Mouse (Mus musculus): Measurements from ENCODE around the gene Alg12. TPM values are rescaled to one million over a fixed set of nuclear protein-coding genes. Genes with fewer than 3 reads are reported as not detected.

Alg12 gene
- polyA plus RNA-seq, 1 experiment, result 17.5 TPM

DNA sequence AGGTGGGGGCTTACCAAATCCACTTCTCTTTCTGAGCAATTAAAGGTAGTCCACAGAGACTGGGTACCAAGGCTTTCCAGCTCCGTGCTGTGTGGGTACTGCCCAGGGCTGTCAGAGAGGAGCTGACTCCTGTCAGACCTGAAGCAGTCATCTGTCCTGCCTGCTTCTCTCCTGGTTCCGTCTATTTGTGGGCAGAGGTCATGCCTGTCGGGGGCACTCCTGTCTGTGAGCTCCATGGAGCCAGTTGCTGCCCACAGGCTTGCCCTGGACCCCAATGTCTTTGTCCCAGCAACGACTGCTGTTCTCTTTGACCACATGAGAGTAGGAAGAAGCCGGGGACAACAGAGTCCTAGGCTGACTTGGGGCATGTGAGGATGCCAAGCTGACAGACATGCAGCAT lies 37.5 kb upstream of the Alg12 start:
- peaks cover 2% of the 10 kb centered on the region; the same call in 1 of the 2 replicates for H3K4me1 ChIP-seq (ENCODE audit: control insufficient read depth, insufficient read depth, low read length)
- no peak overlapping the region for H3K4me3 ChIP-seq (ENCODE audit: insufficient read depth, low read length)
- TF ChIP-seq CTCF (IDR thresholded peaks at IDR 0.05; ENCODE audit: extremely low read depth, insufficient read depth, low read length) (no peak), POLR2A (IDR thresholded peaks at IDR 0.05; ENCODE audit: extremely low read depth, insufficient read depth, low read length) (no peak)
- no peak overlapping the region for H3K27ac ChIP-seq (ENCODE audit: insufficient read depth, low read length)

GRCm38 (mm10) chr15:88855896-88856417 lies 36.8 kb upstream of the Alg12 start:
- Histone ChIP-seq H3K27ac (ENCODE audit: insufficient read depth, low read length) (no peak overlapping the region), H3K4me3 (ENCODE audit: insufficient read depth, low read length) (no peak overlapping the region), H3K4me1 (ENCODE audit: control insufficient read depth, insufficient read depth, low read length) (no peaks in the 10 kb centered on the region)
- TF ChIP-seq CTCF (IDR thresholded peaks at IDR 0.05; ENCODE audit: extremely low read depth, insufficient read depth, low read length), result no peak
- no peak for TF ChIP-seq POLR2A (IDR thresholded peaks at IDR 0.05; ENCODE audit: extremely low read depth, insufficient read depth, low read length)

DNA sequence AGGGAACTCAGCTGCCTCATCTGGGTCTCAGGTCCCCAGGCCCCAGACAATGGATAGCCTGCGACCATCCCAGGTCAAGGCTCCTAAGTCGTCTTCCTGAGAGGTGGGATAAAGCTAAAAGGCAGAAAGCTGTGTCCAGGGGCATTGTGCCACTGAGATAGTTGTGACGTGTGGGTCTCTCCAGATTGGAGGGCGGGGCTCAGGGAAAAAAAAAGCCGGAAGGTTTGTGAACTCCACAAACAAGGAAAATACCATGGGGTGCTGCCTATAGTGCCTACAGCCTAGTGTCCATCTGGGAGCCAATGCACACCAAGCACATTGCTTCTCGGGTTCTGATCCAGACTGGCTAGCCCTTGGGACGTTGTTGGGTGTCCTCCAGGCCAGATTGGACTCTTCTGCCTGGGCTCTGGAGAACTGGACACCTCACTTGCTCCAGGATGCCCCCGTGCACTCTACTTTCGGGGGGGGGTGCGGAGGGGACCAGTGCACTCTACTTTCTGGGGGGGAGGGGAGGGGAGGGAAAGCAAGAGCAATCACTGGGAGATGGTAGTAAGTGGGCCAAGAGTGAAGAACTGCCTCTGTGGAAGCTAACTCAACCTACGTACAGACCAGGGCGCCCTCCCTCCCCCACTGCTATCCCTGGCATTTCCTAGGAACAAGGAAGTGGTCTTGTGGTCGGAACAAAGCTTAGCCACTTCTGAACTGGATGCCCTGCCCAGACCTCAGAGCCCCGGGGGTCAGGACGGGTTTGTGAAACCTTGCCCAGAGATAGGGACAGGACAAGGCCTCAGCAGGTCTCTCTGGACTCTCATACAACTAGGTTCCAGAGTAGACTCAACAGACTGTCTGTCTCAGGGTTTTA lies 36.1 kb upstream of the Alg12 start:
- TF ChIP-seq CTCF (IDR thresholded peaks at IDR 0.05; ENCODE audit: extremely low read depth, insufficient read depth, low read length) (no peak), POLR2A (IDR thresholded peaks at IDR 0.05; ENCODE audit: extremely low read depth, insufficient read depth, low read length) (no peak)
- Histone ChIP-seq H3K4me3 (ENCODE audit: insufficient read depth, low read length) (no peak overlapping the region), H3K27ac (ENCODE audit: insufficient read depth, low read length) (no peak overlapping the region), H3K4me1 (ENCODE audit: control insufficient read depth, insufficient read depth, low read length) (peaks cover 3% of the 10 kb centered on the region; the same call in 1 of the 2 replicates)

DNA sequence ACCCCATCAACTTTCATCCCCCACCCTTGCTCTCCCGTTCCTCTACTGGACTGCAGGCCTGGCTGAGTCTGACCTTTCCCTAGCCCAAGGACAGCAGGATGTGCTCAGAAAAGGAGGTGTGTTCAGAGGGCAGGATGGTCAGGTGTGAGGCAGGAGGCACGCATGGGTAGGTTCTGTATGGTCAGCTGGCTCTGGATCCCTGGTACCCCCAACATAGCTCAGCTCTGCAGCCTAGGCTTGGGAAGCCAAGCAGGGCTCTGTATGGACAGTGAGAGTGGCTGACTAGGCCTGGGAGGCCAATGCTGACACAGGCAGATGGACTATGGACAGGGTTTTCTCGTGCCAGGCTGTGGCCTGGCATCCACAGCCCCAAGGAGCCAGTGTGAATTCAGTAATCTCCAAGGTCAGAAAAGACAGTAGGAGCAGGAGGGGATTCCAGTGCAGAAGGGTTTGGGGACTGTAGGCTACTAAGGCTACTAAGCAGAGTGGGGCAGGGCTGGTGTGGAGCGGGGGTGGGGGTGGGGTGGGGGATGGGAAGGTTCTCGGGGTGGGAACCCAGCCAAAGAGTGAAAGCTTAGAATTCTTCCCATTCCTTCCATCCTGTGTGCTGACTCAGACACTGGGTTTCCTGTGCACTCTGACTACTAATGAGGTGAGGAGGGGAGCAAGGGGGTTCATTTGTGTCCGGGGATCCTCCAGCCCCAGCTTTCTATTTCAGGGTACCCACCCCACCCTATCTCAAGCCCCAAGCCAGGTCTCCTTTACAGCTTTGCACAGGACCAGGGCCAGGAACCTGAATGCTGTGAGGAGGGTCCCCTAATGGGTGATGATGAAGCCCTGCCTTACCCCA lies 35.2 kb upstream of the Alg12 start:
- no peak for TF ChIP-seq POLR2A (IDR thresholded peaks at IDR 0.05; ENCODE audit: extremely low read depth, insufficient read depth, low read length)
- no peak for TF ChIP-seq CTCF (IDR thresholded peaks at IDR 0.05; ENCODE audit: extremely low read depth, insufficient read depth, low read length)
- no peak overlapping the region for H3K27ac ChIP-seq (ENCODE audit: insufficient read depth, low read length)
- no peak overlapping the region for H3K4me3 ChIP-seq (ENCODE audit: insufficient read depth, low read length)
- peaks cover 7% of the 10 kb centered on the region for H3K4me1 ChIP-seq (ENCODE audit: control insufficient read depth, insufficient read depth, low read length)

DNA sequence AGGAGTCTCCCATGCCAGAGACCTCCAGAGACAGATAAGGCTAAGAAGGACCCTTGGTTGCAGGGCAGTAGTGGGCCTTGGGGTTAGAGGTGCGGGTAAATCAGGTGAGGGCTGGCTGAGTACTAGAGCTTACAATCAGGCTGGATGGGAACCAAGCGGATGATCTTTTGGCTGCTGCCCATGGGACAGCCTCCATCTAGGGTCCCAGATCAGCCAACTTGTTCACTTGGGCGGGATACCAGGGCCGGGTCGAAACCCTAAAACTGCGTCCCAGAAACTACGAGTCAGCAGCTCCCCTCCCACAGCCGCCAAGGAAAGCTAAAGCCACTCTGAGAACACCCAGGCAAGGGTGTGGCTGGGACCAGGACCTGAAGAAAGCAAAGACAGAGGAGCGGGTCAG lies 34.0 kb upstream of the Alg12 start:
- TF ChIP-seq CTCF (IDR thresholded peaks at IDR 0.05; ENCODE audit: extremely low read depth, insufficient read depth, low read length) (no peak), POLR2A (IDR thresholded peaks at IDR 0.05; ENCODE audit: extremely low read depth, insufficient read depth, low read length) (no peak)
- Histone ChIP-seq H3K27ac (ENCODE audit: insufficient read depth, low read length) (no peak overlapping the region), H3K4me3 (ENCODE audit: insufficient read depth, low read length) (no peak overlapping the region), H3K4me1 (ENCODE audit: control insufficient read depth, insufficient read depth, low read length) (peaks cover 7% of the 10 kb centered on the region)

DNA sequence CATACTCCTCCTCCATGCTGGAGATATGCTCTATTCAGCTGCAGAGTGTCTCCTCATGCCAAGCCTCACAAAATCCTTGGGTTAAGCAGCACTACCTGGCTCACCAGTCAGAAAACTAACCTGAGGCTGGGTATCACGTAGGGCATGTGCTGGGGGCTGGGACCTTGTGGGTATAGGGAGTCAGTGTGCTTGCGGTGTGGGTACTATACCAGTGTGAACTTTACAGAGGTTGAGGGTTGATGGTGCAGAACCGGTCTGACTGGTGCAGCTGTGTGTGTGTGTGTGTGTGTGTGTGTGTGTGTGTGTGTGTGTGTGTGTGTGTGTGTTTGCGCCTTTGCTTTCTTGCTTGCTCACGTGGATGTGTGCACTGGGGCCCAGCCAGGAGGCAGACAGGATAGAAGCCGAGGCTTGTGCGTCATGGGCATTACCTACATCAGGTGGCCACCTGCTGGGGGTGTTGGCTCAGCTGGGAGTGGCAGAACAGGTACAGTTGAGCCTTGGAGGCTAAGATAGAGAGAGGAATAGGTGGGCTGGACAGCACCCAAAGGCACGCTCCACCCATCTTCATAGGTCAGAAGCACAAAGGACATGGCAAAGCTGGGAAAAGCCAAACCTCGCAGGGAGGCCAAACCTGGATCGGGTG lies 32.5 kb upstream of the Alg12 start:
- H3K27ac ChIP-seq (ENCODE audit: insufficient read depth, low read length), result peak overlapping the region; percentile 91
- TF ChIP-seq CTCF (IDR thresholded peaks at IDR 0.05; ENCODE audit: extremely low read depth, insufficient read depth, low read length), result no peak
- no peak for TF ChIP-seq POLR2A (IDR thresholded peaks at IDR 0.05; ENCODE audit: extremely low read depth, insufficient read depth, low read length)
- H3K4me1 ChIP-seq (ENCODE audit: control insufficient read depth, insufficient read depth, low read length), result peaks cover 7% of the 10 kb centered on the region
- no peak overlapping the region for H3K4me3 ChIP-seq (ENCODE audit: insufficient read depth, low read length)

DNA sequence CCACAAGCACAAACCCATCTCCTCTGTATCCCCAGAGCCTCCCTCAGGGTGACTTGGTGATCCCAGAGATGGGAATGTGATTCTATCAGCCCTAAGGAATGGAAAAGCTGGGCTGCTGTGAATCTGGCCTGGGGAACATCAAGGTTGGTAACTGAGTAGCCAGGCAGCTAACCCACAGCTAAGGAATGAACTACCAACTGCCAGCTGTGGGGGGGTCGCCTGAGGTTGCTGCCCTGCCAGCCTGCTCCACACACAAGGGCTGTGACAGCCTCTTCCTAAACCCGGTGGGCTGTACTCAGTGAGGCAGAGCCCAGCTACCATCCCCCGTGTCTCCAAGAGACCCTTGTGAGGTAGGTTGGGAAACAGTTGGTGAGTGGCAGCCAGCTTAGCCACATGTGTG lies 32.0 kb upstream of the Alg12 start:
- H3K4me3 ChIP-seq (ENCODE audit: insufficient read depth, low read length), result no peak overlapping the region
- H3K4me1 ChIP-seq (ENCODE audit: control insufficient read depth, insufficient read depth, low read length), result peaks cover 7% of the 10 kb centered on the region
- no peak for TF ChIP-seq CTCF (IDR thresholded peaks at IDR 0.05; ENCODE audit: extremely low read depth, insufficient read depth, low read length)
- no peak for TF ChIP-seq POLR2A (IDR thresholded peaks at IDR 0.05; ENCODE audit: extremely low read depth, insufficient read depth, low read length)
- peak overlapping the region; percentile 91 for H3K27ac ChIP-seq (ENCODE audit: insufficient read depth, low read length)

DNA sequence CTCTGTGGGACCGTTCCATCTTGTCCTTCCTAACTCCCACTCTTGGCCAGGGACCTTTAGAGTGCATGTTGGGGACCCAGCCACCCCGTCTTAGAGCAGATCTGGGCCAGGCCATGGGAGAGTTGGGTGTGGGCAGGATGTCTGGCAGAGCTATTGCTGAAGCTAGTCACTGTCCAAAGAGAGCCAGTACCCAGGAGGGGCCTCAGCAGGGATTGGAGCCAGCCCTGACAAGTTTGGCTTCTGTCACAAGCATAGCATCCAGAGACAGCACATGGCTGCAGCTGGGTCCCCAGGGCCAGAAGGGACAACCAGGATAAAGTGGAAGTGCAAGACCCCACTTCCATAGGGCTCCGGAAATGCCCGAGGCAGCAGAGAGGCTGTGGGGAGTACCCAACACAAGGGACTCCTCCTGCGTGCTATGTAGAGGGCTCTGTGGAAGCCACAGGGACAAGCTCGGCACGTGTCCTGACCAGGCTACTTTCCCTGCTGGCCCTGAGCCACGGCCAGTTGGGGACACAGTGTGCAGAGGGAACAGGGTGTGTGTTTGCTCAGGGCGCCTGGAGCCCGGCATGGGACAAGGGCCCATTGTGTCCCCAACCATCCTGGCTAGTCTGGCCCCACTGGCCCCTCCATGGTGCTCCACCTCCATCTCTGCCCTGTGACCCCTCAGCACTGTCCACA lies 31.2 kb upstream of the Alg12 start:
- Histone ChIP-seq H3K27ac (ENCODE audit: insufficient read depth, low read length) (peak overlapping the region; percentile 91), H3K4me1 (ENCODE audit: control insufficient read depth, insufficient read depth, low read length) (peaks cover 7% of the 10 kb centered on the region), H3K4me3 (ENCODE audit: insufficient read depth, low read length) (no peak overlapping the region)
- TF ChIP-seq POLR2A (IDR thresholded peaks at IDR 0.05; ENCODE audit: extremely low read depth, insufficient read depth, low read length), result no peak
- TF ChIP-seq CTCF (IDR thresholded peaks at IDR 0.05; ENCODE audit: extremely low read depth, insufficient read depth, low read length), result no peak
